Mouse (Mus musculus) lung, embryonic 15.5 days (tissue): ENCODE measurements around the gene Wnt8b. TPM values are rescaled to one million over a fixed set of nuclear protein-coding genes. Genes with fewer than 3 reads are reported as not detected.
"Not testable (repeated sequence)": the region's sequence is repeated elsewhere in the genome, so short reads cannot be mapped to it uniquely, and the experiment has no call there.

Source experiments
- ATAC-seq: fragments of 200-750 bp; cut with Nextera tagmentation; 2 replicates; pipeline ENCODE4 v1.8.0; 2017; ENCODE audit warnings: moderate number of reproducible peaks, borderline replicate concordance; ENCODE audit not compliant: low FRiP score, low TSS enrichment; ENCODE audit errors: extremely low read depth
- H3K27ac ChIP-seq: fragments of 300-500 bp; sonication (generic); 2 replicates; pipeline ENCODE4 v1.5.1; 2015; ENCODE audit warnings: moderate library complexity, mild to moderate bottlenecking, inconsistent platforms
- H3K27me3 ChIP-seq: fragments of 300-500 bp; sonication (generic); 2 replicates; pipeline ENCODE4 v1.6.1; 2015; ENCODE audit warnings: inconsistent platforms
- H3K36me3 ChIP-seq: fragments of 300-500 bp; sonication (generic); 2 replicates; pipeline ENCODE4 v1.6.1; 2015; ENCODE audit warnings: inconsistent platforms
- H3K4me1 ChIP-seq: fragments of 300-500 bp; sonication (generic); 2 replicates; pipeline ENCODE4 v1.6.1; 2015; ENCODE audit warnings: inconsistent platforms
- H3K4me2 ChIP-seq: fragments of 300-500 bp; sonication (generic); 2 replicates; pipeline ENCODE4 v1.6.1; 2015; ENCODE audit warnings: inconsistent platforms, mild to moderate bottlenecking, moderate library complexity
- H3K4me3 ChIP-seq: fragments of 300-500 bp; sonication (generic); 2 replicates; pipeline ENCODE4 v1.5.1; 2015; ENCODE audit warnings: mild to moderate bottlenecking, inconsistent platforms
- H3K9ac ChIP-seq: fragments of 300-500 bp; sonication (generic); 2 replicates; pipeline ENCODE4 v1.6.1; 2015; ENCODE audit warnings: inconsistent platforms
- H3K9me3 ChIP-seq: fragments of 300-500 bp; sonication (generic); 2 replicates; pipeline ENCODE4 v1.6.1; 2016; ENCODE audit warnings: inconsistent platforms
- WGBS: fragments of 180-500 bp; shearing (Covaris S2); methylation state at CpG from one replicate; pipeline ENCODE4 v1.1.7; 2015; 5-methylcytosine and 5-hydroxymethylcytosine counted together
- polyA plus RNA-seq: library from polyadenylated mRNA; unstranded; fragments of >200 nt; fragmentation: Nextera tagmentation; extraction: Ambion mirVana; gene quantifications from 2 replicates; pipeline ENCODE4 v1.2.1, GENCODE M21; 2015

The Wnt8b gene
- not detected in 2 replicates for polyA plus RNA-seq

GRCm38 (mm10) chr19:44493128-44493527 lies at the start of gene Wnt8b:
Wnt8b (plus strand) TSS chr19:44493472.
- WGBS: 33% methylated on average over 8 of the region's 8 CpGs
- no peak within 1 kb of the TSS for H3K4me2 ChIP-seq
- no peak for ATAC-seq

GRCm38 (mm10) chr19:44445755-44446154 lies 47.5 kb upstream of the Wnt8b start:
- Histone ChIP-seq H3K9me3 (no peaks in the 10 kb centered on the region), H3K27ac (no peak overlapping the region), H3K4me2 (no peak overlapping the region), H3K27me3 (no peaks in the 10 kb centered on the region), H3K9ac (no peak overlapping the region), H3K4me1 (no peaks in the 10 kb centered on the region), H3K36me3 (no peaks in the 10 kb centered on the region), H3K4me3 (no peak overlapping the region)
- ATAC-seq: no peak
- WGBS: 76% methylated on average over 3 of the region's 3 CpGs

More at GRCm38 (mm10) chr19:44493128-44493527, at the start of gene Wnt8b:
- H3K4me3 ChIP-seq: no peak within 1 kb of the TSS
- no peak within 1 kb of the TSS for H3K9ac ChIP-seq
- no peaks in the 10 kb centered on the region for H3K36me3 ChIP-seq
- no peaks in the 10 kb centered on the region for H3K9me3 ChIP-seq
- H3K27ac ChIP-seq: no peak within 1 kb of the TSS
- H3K4me1 ChIP-seq: no peaks in the 10 kb centered on the region
- H3K27me3 ChIP-seq: peaks cover 31% of the 10 kb centered on the region; the same call in 1 of the 2 replicates

GRCm38 (mm10) chr19:44447927-44448326 lies 45.3 kb upstream of the Wnt8b start:
- Histone ChIP-seq H3K9me3 (no peaks in the 10 kb centered on the region), H3K27me3 (no peaks in the 10 kb centered on the region), H3K27ac (no peak overlapping the region), H3K4me1 (no peaks in the 10 kb centered on the region), H3K4me2 (no peak overlapping the region), H3K36me3 (no peaks in the 10 kb centered on the region), H3K9ac (no peak overlapping the region), H3K4me3 (no peak overlapping the region)
- 79% methylated on average over 4 of the region's 4 CpGs for WGBS
- no peak for ATAC-seq

- H3K27ac ChIP-seq: no peak overlapping the region
- WGBS: 81% methylated on average over 6 of the region's 6 CpGs
- H3K9me3 ChIP-seq: no peaks in the 10 kb centered on the region
- no peaks in the 10 kb centered on the region for H3K27me3 ChIP-seq
- ATAC-seq: no peak
- no peak overlapping the region for H3K9ac ChIP-seq
- H3K36me3 ChIP-seq: no peaks in the 10 kb centered on the region
- H3K4me1 ChIP-seq: no peaks in the 10 kb centered on the region
- H3K4me3 ChIP-seq: no peak overlapping the region
- no peak overlapping the region for H3K4me2 ChIP-seq
These were observed 38.4 kb upstream of the Wnt8b start for GRCm38 (mm10) chr19:44454862-44455261.

- no peaks in the 10 kb centered on the region for H3K27me3 ChIP-seq
- no peak overlapping the region for H3K9ac ChIP-seq
- no peaks in the 10 kb centered on the region for H3K36me3 ChIP-seq
- no peak for ATAC-seq
- H3K4me3 ChIP-seq: no peak overlapping the region
- no peak overlapping the region for H3K27ac ChIP-seq
- H3K9me3 ChIP-seq: no peaks in the 10 kb centered on the region
- H3K4me1 ChIP-seq: no peaks in the 10 kb centered on the region
- 67% methylated on average over 8 of the region's 8 CpGs for WGBS
- no peak overlapping the region for H3K4me2 ChIP-seq
These were observed 37.9 kb upstream of the Wnt8b start for GRCm38 (mm10) chr19:44455356-44455755.

- H3K4me1 ChIP-seq: no peaks in the 10 kb centered on the region
- H3K27me3 ChIP-seq: no peaks in the 10 kb centered on the region
- no peak for ATAC-seq
- H3K9ac ChIP-seq: no peak overlapping the region
- no peaks in the 10 kb centered on the region for H3K36me3 ChIP-seq
- H3K4me3 ChIP-seq: no peak overlapping the region
- H3K27ac ChIP-seq: no peak overlapping the region
- H3K4me2 ChIP-seq: no peak overlapping the region
- 40% methylated on average over 3 of the region's 3 CpGs for WGBS
- no peaks in the 10 kb centered on the region for H3K9me3 ChIP-seq
These were observed 35.8 kb upstream of the Wnt8b start for GRCm38 (mm10) chr19:44457359-44458055.

- H3K27ac ChIP-seq: no peak overlapping the region
These were observed 34.6 kb upstream of the Wnt8b start for GRCm38 (mm10) chr19:44458696-44459095.

GRCm38 (mm10) chr19:44460441-44460840 lies 32.8 kb upstream of the Wnt8b start:
- Histone ChIP-seq H3K9me3 (no peaks in the 10 kb centered on the region), H3K27ac (no peak overlapping the region), H3K9ac (no peak overlapping the region), H3K36me3 (no peaks in the 10 kb centered on the region), H3K4me1 (no peaks in the 10 kb centered on the region), H3K4me2 (no peak overlapping the region), H3K4me3 (no peak overlapping the region), H3K27me3 (no peaks in the 10 kb centered on the region)
- WGBS: 76% methylated on average over 5 of the region's 5 CpGs
- no peak for ATAC-seq

More at GRCm38 (mm10) chr19:44458696-44459095, 34.6 kb upstream of the Wnt8b start:
- no peaks in the 10 kb centered on the region for H3K9me3 ChIP-seq
- no peaks in the 10 kb centered on the region for H3K4me1 ChIP-seq
- no peaks in the 10 kb centered on the region for H3K36me3 ChIP-seq
- 74% methylated on average over 13 of the region's 13 CpGs for WGBS
- H3K4me3 ChIP-seq: no peak overlapping the region
- H3K4me2 ChIP-seq: no peak overlapping the region
- no peak overlapping the region for H3K9ac ChIP-seq
- H3K27me3 ChIP-seq: no peaks in the 10 kb centered on the region
- ATAC-seq: no peak

- Histone ChIP-seq H3K27ac (no peak overlapping the region), H3K4me3 (no peak overlapping the region), H3K9ac (no peak overlapping the region), H3K27me3 (no peaks in the 10 kb centered on the region), H3K4me2 (no peak overlapping the region), H3K4me1 (no peaks in the 10 kb centered on the region), H3K9me3 (no peaks in the 10 kb centered on the region), H3K36me3 (no peaks in the 10 kb centered on the region)
- 53% methylated on average over 4 of the region's 4 CpGs for WGBS
- ATAC-seq: no peak
These were observed 31.8 kb upstream of the Wnt8b start for GRCm38 (mm10) chr19:44461500-44461899.

- H3K27me3 ChIP-seq: no peaks in the 10 kb centered on the region
- no peak for ATAC-seq
- no peaks in the 10 kb centered on the region for H3K4me1 ChIP-seq
- 80% methylated on average over 4 of the region's 4 CpGs for WGBS
- H3K4me2 ChIP-seq: no peak overlapping the region
- no peaks in the 10 kb centered on the region for H3K9me3 ChIP-seq
- H3K4me3 ChIP-seq: no peak overlapping the region
- H3K9ac ChIP-seq: no peak overlapping the region
- H3K27ac ChIP-seq: no peak overlapping the region
- no peaks in the 10 kb centered on the region for H3K36me3 ChIP-seq
These were observed 31.1 kb upstream of the Wnt8b start for GRCm38 (mm10) chr19:44462141-44462540.

- ATAC-seq, H3K27me3 ChIP-seq: not testable (repeated sequence)
- 82% methylated on average over 14 of the region's 14 CpGs for WGBS
These were observed 27.2 kb upstream of the Wnt8b start for GRCm38 (mm10) chr19:44465960-44466525.

GRCm38 (mm10) chr19:44474158-44474557 lies 19.1 kb upstream of the Wnt8b start:
- Histone ChIP-seq H3K36me3 (no peaks in the 10 kb centered on the region), H3K4me2 (no peak overlapping the region), H3K27ac (no peak overlapping the region), H3K9ac (no peak overlapping the region), H3K4me1 (no peaks in the 10 kb centered on the region), H3K4me3 (no peak overlapping the region), H3K27me3 (no peaks in the 10 kb centered on the region), H3K9me3 (no peaks in the 10 kb centered on the region)
- no peak for ATAC-seq
- WGBS: 3% methylated on average over 10 of the region's 10 CpGs

More at GRCm38 (mm10) chr19:44465960-44466525, 27.2 kb upstream of the Wnt8b start:
- H3K9me3 ChIP-seq, H3K36me3 ChIP-seq, H3K9ac ChIP-seq, H3K4me1 ChIP-seq, H3K4me2 ChIP-seq, H3K4me3 ChIP-seq, H3K27ac ChIP-seq: not testable (repeated sequence)
